Mouse (Mus musculus) T-cell, adult 66 days (primary cell): ENCODE data around the gene Olfr248. TPM values are rescaled to one million over a fixed set of nuclear protein-coding genes. Genes with fewer than 3 reads are reported as not detected.

Experiments used
- total RNA-seq, 2 experiments: library from RNA; stranded (reverse); gene quantifications; 3 replicates in 1 of 2; 4 replicates in 1 of 2; pipeline ENCODE4 v1.2.4; 2023

Olfr248 gene
- not detected for total RNA-seq

GRCm38 (mm10) chr1:174390746-174391145 lies at the start of gene Olfr248:
TSS of gene Olfr248 (plus strand) at chr1:174391046.

DNA sequence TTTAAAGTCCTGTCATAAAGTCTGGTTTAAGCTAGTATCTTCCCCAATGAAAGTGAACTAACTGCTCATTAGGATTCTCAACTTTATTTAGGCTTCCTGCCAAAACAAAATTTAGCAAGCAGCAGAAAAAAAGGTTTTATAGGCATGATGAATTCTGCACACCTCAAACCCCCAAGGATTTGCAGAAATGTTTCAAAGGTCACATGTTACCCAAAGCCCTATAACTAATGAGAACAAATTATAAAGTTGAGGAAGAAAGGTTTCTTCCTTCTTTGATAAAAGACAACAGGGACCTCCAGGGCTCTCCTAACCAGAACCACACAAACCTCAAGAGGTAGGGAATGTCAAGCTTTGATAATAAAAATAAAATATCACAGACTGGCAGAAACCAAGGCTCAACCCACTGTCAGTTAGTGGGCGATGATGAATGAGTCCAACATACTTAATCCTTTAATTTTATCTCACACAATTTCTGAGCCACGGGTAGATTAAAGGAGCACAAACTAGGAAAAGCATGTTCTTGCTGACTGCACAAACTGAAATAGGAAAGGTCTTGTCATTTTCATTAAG lies 25.9 kb upstream of the Olfr248 start, which contains the start of gene Olfr417:
TSS of gene Olfr417 (plus strand) at position 241 of the 570 bp plus-strand sequence.

DNA sequence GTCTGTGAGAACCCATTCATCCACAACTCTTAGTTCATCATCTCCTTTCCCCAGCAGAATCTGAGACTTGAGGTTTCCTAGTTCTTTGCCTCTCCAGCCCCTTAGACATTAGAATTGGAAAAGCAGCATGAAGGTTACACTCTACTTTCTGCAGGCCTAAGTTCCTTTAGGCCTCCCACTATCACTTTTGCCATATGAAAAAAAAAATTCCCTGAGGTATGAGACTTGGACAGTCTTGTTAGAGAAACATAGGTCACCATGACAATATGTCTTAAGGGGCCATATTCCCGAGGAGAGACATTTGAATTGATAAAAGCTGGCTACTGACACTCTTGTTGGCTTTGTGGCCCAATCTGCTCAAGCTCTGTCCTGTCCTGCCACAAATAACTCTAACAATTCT lies 32.9 kb downstream of the Olfr248 start, which contains the start of gene Olfr414:
TSS of gene Olfr414 (plus strand) at position 301 of the 400 bp plus-strand sequence.

Other genes with a start within 250 kb of the Olfr248 start
- gene Olfr420, start 235.4 kb upstream of the Olfr248 start, total RNA-seq: not detected
- gene Spta1, start 218.3 kb upstream of the Olfr248 start, total RNA-seq: under 1 TPM in 1 of 2 experiments, not detected in 1; 0.12 TPM
- gene Olfr419, start 139.0 kb upstream of the Olfr248 start, total RNA-seq: not detected
- not detected for gene Mptx1, start 60.5 kb upstream of the Olfr248 start, total RNA-seq
- under 1 TPM in 1 of 2 experiments, not detected in 1; 0.61 TPM for gene Olfr417, start 25.9 kb upstream of the Olfr248 start, total RNA-seq
- gene Olfr414, start 33.0 kb downstream of the Olfr248 start, total RNA-seq: not detected
- gene Olfr220, start 51.0 kb downstream of the Olfr248 start, total RNA-seq: not detected
- not detected for gene Fmn2, start 110.8 kb downstream of the Olfr248 start, total RNA-seq